Mouse (Mus musculus): ENCODE results near the gene Icosl. TPM values are rescaled to one million over a fixed set of nuclear protein-coding genes. Genes with fewer than 3 reads are reported as not detected.
A peak's percentile ranks its signal among the peaks of the same experiment; 100 is the strongest.

Icosl gene
- polyA plus RNA-seq, 1 experiment from 2014 or later, result 4.9 TPM

- no peak for DNase-seq (ENCODE audit: low spot score)
- Histone ChIP-seq H3K4me2 (ENCODE audit: low read depth, low read length) (no peak overlapping the region), H3K27me3 (replicated peaks; ENCODE audit: control insufficient read depth, insufficient read depth, low read length) (no peaks in the 10 kb centered on the region), H3K4me1 (ENCODE audit: control insufficient read depth, insufficient read depth, low read length) (peaks cover 7% of the 10 kb centered on the region; the same call in 1 of the 2 replicates), H3K9me3 (ENCODE audit: control insufficient read depth, low read length) (no peaks in the 10 kb centered on the region), H3K36me3 (ENCODE audit: control insufficient read depth, insufficient read depth, low read length) (no peaks in the 10 kb centered on the region), H3K4me3 (ENCODE audit: low read depth, low read length) (no peak overlapping the region), H3K9ac (ENCODE audit: low read depth, low read length) (no peak overlapping the region), H3K27ac (replicated peaks; ENCODE audit: low read depth, low read length) (no peak overlapping the region)
- 42% methylated on average over 7 of the region's 7 CpGs for WGBS
- no peak for ATAC-seq (ENCODE audit: low read depth)
Measured at GRCm38 (mm10) chr10:78042096-78042495, 27.0 kb upstream of the Icosl start.

- DNase-seq (ENCODE audit: low spot score) (no peak), ATAC-seq (ENCODE audit: low read depth) (peak; percentile 9; the same call in 1 of the 2 replicates)
- Histone ChIP-seq H3K4me3 (ENCODE audit: low read depth, low read length) (peak overlapping the region; percentile 8), H3K4me1 (ENCODE audit: control insufficient read depth, insufficient read depth, low read length) (peaks cover 7% of the 10 kb centered on the region; the same call in 1 of the 2 replicates), H3K4me2 (ENCODE audit: low read depth, low read length) (peak overlapping the region; percentile 40), H3K27ac (replicated peaks; ENCODE audit: low read depth, low read length) (no peak overlapping the region), H3K9me3 (ENCODE audit: control insufficient read depth, low read length) (no peaks in the 10 kb centered on the region), H3K36me3 (ENCODE audit: control insufficient read depth, insufficient read depth, low read length) (no peaks in the 10 kb centered on the region), H3K9ac (ENCODE audit: low read depth, low read length) (0 out of 2 replicates have a peak overlapping the region, but pooled peaks have one; percentile 15), H3K27me3 (replicated peaks; ENCODE audit: control insufficient read depth, insufficient read depth, low read length) (no peaks in the 10 kb centered on the region)
- WGBS, result 60% methylated on average over 11 of the region's 14 CpGs
Measured at GRCm38 (mm10) chr10:78042697-78043405, 26.3 kb upstream of the Icosl start.

- DNase-seq (ENCODE audit: low spot score) (peak; percentile 60), ATAC-seq (ENCODE audit: low read depth) (peak; percentile 65)
- Histone ChIP-seq H3K27ac (replicated peaks; ENCODE audit: low read depth, low read length) (no peak within 1 kb of the TSS), H3K4me1 (ENCODE audit: control insufficient read depth, insufficient read depth, low read length) (peaks cover 7% of the 10 kb centered on the region; the same call in 1 of the 2 replicates), H3K4me2 (ENCODE audit: low read depth, low read length) (peak within 1 kb of the TSS; percentile 40), H3K9ac (ENCODE audit: low read depth, low read length) (peak within 1 kb of the TSS; percentile 15; the same call in 1 of the 2 replicates), H3K4me3 (ENCODE audit: low read depth, low read length) (peak within 1 kb of the TSS; percentile 8), H3K9me3 (ENCODE audit: control insufficient read depth, low read length) (no peaks in the 10 kb centered on the region), H3K36me3 (ENCODE audit: control insufficient read depth, insufficient read depth, low read length) (no peaks in the 10 kb centered on the region), H3K27me3 (replicated peaks; ENCODE audit: control insufficient read depth, insufficient read depth, low read length) (no peaks in the 10 kb centered on the region)
- WGBS, result 2% methylated on average over 18 of the region's 27 CpGs
Measured at GRCm38 (mm10) chr10:78043406-78043836, 25.7 kb upstream of the Icosl start, which contains the start of gene Aire. Gene Aire (minus strand): TSS chr10:78043610.

- Histone ChIP-seq H3K4me3 (ENCODE audit: low read depth, low read length) (no peak overlapping the region), H3K27me3 (replicated peaks; ENCODE audit: control insufficient read depth, insufficient read depth, low read length) (no peaks in the 10 kb centered on the region), H3K9me3 (ENCODE audit: control insufficient read depth, low read length) (no peaks in the 10 kb centered on the region), H3K9ac (ENCODE audit: low read depth, low read length) (no peak overlapping the region), H3K4me1 (ENCODE audit: control insufficient read depth, insufficient read depth, low read length) (peaks cover 7% of the 10 kb centered on the region; the same call in 1 of the 2 replicates), H3K4me2 (ENCODE audit: low read depth, low read length) (no peak overlapping the region), H3K36me3 (ENCODE audit: control insufficient read depth, insufficient read depth, low read length) (no peaks in the 10 kb centered on the region), H3K27ac (replicated peaks; ENCODE audit: low read depth, low read length) (no peak overlapping the region)
- ATAC-seq (ENCODE audit: low read depth) (no peak), DNase-seq (ENCODE audit: low spot score) (no peak)
- 64% methylated on average over 1 of the region's 1 CpGs for WGBS
Measured at GRCm38 (mm10) chr10:78044531-78044930, 24.6 kb upstream of the Icosl start.

- peaks cover 7% of the 10 kb centered on the region; the same call in 1 of the 2 replicates for H3K4me1 ChIP-seq (ENCODE audit: control insufficient read depth, insufficient read depth, low read length)
- H3K9ac ChIP-seq (ENCODE audit: low read depth, low read length), result no peak overlapping the region
- ATAC-seq (ENCODE audit: low read depth) (no peak), DNase-seq (ENCODE audit: low spot score) (no peak)
- WGBS, result 77% methylated on average over 4 of the region's 4 CpGs
- no peaks in the 10 kb centered on the region for H3K36me3 ChIP-seq (ENCODE audit: control insufficient read depth, insufficient read depth, low read length)
- H3K27me3 ChIP-seq (replicated peaks; ENCODE audit: control insufficient read depth, insufficient read depth, low read length), result no peaks in the 10 kb centered on the region
- H3K9me3 ChIP-seq (ENCODE audit: control insufficient read depth, low read length), result no peaks in the 10 kb centered on the region
- no peak overlapping the region for H3K27ac ChIP-seq (replicated peaks; ENCODE audit: low read depth, low read length)
- H3K4me2 ChIP-seq (ENCODE audit: low read depth, low read length), result no peak overlapping the region
- H3K4me3 ChIP-seq (ENCODE audit: low read depth, low read length), result no peak overlapping the region
Measured at GRCm38 (mm10) chr10:78046388-78046787, 22.7 kb upstream of the Icosl start.

- no peak overlapping the region for H3K9ac ChIP-seq (ENCODE audit: low read depth, low read length)
- DNase-seq (ENCODE audit: low spot score) (no peak), ATAC-seq (ENCODE audit: low read depth) (no peak)
- H3K9me3 ChIP-seq (ENCODE audit: control insufficient read depth, low read length), result no peaks in the 10 kb centered on the region
- no peaks in the 10 kb centered on the region for H3K27me3 ChIP-seq (replicated peaks; ENCODE audit: control insufficient read depth, insufficient read depth, low read length)
- no peak overlapping the region for H3K4me2 ChIP-seq (ENCODE audit: low read depth, low read length)
- no peak overlapping the region for H3K4me3 ChIP-seq (ENCODE audit: low read depth, low read length)
- WGBS, result 80% methylated on average over 9 of the region's 10 CpGs
- peaks cover 3% of the 10 kb centered on the region; the same call in 1 of the 2 replicates for H3K4me1 ChIP-seq (ENCODE audit: control insufficient read depth, insufficient read depth, low read length)
- no peaks in the 10 kb centered on the region for H3K36me3 ChIP-seq (ENCODE audit: control insufficient read depth, insufficient read depth, low read length)
- H3K27ac ChIP-seq (replicated peaks; ENCODE audit: low read depth, low read length), result no peak overlapping the region
Measured at GRCm38 (mm10) chr10:78048061-78048730, 20.9 kb upstream of the Icosl start.

- H3K27ac ChIP-seq (replicated peaks; ENCODE audit: low read depth, low read length), result no peak overlapping the region
- H3K4me1 ChIP-seq (ENCODE audit: control insufficient read depth, insufficient read depth, low read length), result no peaks in the 10 kb centered on the region
- no peak for ATAC-seq (ENCODE audit: low read depth)
- H3K36me3 ChIP-seq (ENCODE audit: control insufficient read depth, insufficient read depth, low read length), result no peaks in the 10 kb centered on the region
- no peak for DNase-seq (ENCODE audit: low spot score)
- no peak overlapping the region for H3K4me2 ChIP-seq (ENCODE audit: low read depth, low read length)
- 62% methylated on average over 11 of the region's 11 CpGs for WGBS
- no peak overlapping the region for H3K9ac ChIP-seq (ENCODE audit: low read depth, low read length)
- no peak overlapping the region for H3K4me3 ChIP-seq (ENCODE audit: low read depth, low read length)
- no peaks in the 10 kb centered on the region for H3K9me3 ChIP-seq (ENCODE audit: control insufficient read depth, low read length)
- no peaks in the 10 kb centered on the region for H3K27me3 ChIP-seq (replicated peaks; ENCODE audit: control insufficient read depth, insufficient read depth, low read length)
Measured at GRCm38 (mm10) chr10:78049519-78050035, 19.5 kb upstream of the Icosl start.

- 57% methylated on average over 18 of the region's 19 CpGs for whole genome bisulfite sequencing
- no peak overlapping the region for H3K4me3 ChIP-seq (ENCODE audit: low read depth, low read length)
- ATAC-seq (ENCODE audit: low read depth) (no peak), DNase-seq (ENCODE audit: low spot score) (peak; percentile 33)
- no peak overlapping the region for H3K27ac ChIP-seq (replicated peaks; ENCODE audit: low read depth, low read length)
- H3K9ac ChIP-seq (ENCODE audit: low read depth, low read length), result no peak overlapping the region
- H3K9me3 ChIP-seq (ENCODE audit: control insufficient read depth, low read length), result no peaks in the 10 kb centered on the region
- H3K36me3 ChIP-seq (ENCODE audit: control insufficient read depth, insufficient read depth, low read length), result no peaks in the 10 kb centered on the region
- H3K27me3 ChIP-seq (replicated peaks; ENCODE audit: control insufficient read depth, insufficient read depth, low read length), result no peaks in the 10 kb centered on the region
- no peak overlapping the region for H3K4me2 ChIP-seq (ENCODE audit: low read depth, low read length)
- 0 out of 2 replicates have a peak, but pooled peaks cover 4% of the 10 kb centered on the region for H3K4me1 ChIP-seq (ENCODE audit: control insufficient read depth, insufficient read depth, low read length)
Measured at GRCm38 (mm10) chr10:78054633-78055565, 14.2 kb upstream of the Icosl start.
